Mouse (Mus musculus): ENCODE data around the gene Clec9a. TPM values are rescaled to one million over a fixed set of nuclear protein-coding genes. Genes with fewer than 3 reads are reported as not detected.

Clec9a gene
- total RNA-seq, 2 experiments from 2014 or later, result 0.47 TPM; not detected in 1

- no peak for ATAC-seq (replicated peaks; ENCODE audit: low FRiP score, low TSS enrichment, poor library complexity, severe bottlenecking)
Measured at GRCm38 (mm10) chr6:129423040-129423733, 14.5 kb downstream of the Clec9a start.

- peak; percentile 96 for ATAC-seq (replicated peaks; ENCODE audit: low FRiP score, low TSS enrichment, poor library complexity, severe bottlenecking)
Measured at GRCm38 (mm10) chr6:129423734-129424072, 15.0 kb downstream of the Clec9a start.

GRCm38 (mm10) chr6:129425217-129425616, 16.6 kb downstream of the Clec9a start:
- ATAC-seq (replicated peaks; ENCODE audit: low FRiP score, low TSS enrichment, poor library complexity, severe bottlenecking), result no peak

GRCm38 (mm10) chr6:129425812-129426211, 17.1 kb downstream of the Clec9a start:
- ATAC-seq (replicated peaks; ENCODE audit: low FRiP score, low TSS enrichment, poor library complexity, severe bottlenecking), result no peak

GRCm38 (mm10) chr6:129427281-129427680, 18.6 kb downstream of the Clec9a start:
- ATAC-seq (replicated peaks; ENCODE audit: low FRiP score, low TSS enrichment, poor library complexity, severe bottlenecking), result no peak

GRCm38 (mm10) chr6:129434239-129434638, 25.6 kb downstream of the Clec9a start:
- peak; percentile 37; the same call in 1 of the 2 replicates for ATAC-seq (replicated peaks; ENCODE audit: low FRiP score, low TSS enrichment, poor library complexity, severe bottlenecking)

GRCm38 (mm10) chr6:129436025-129436424, 27.4 kb downstream of the Clec9a start:
- ATAC-seq (replicated peaks; ENCODE audit: low FRiP score, low TSS enrichment, poor library complexity, severe bottlenecking), result no peak

GRCm38 (mm10) chr6:129438033-129438432, 29.4 kb downstream of the Clec9a start:
- no peak for ATAC-seq (replicated peaks; ENCODE audit: low FRiP score, low TSS enrichment, poor library complexity, severe bottlenecking)

- ATAC-seq (replicated peaks; ENCODE audit: low FRiP score, low TSS enrichment, poor library complexity, severe bottlenecking), result no peak
Measured at GRCm38 (mm10) chr6:129449743-129450142, 41.1 kb downstream of the Clec9a start.

- peak; percentile 47 for ATAC-seq (replicated peaks; ENCODE audit: low FRiP score, low TSS enrichment, poor library complexity, severe bottlenecking)
Measured at GRCm38 (mm10) chr6:129451411-129452039, 42.9 kb downstream of the Clec9a start, which contains the start of gene Clec1a. Gene Clec1a (minus strand): TSS chr6:129452000.

GRCm38 (mm10) chr6:129471386-129471785, 62.7 kb downstream of the Clec9a start:
- ATAC-seq (replicated peaks; ENCODE audit: low FRiP score, low TSS enrichment, poor library complexity, severe bottlenecking), result no peak

- no peak for ATAC-seq (replicated peaks; ENCODE audit: low FRiP score, low TSS enrichment, poor library complexity, severe bottlenecking)
Measured at GRCm38 (mm10) chr6:129472627-129473026, 64.0 kb downstream of the Clec9a start.

Other genes with a start within 250 kb of the Clec9a start
- gene Clec2d, start 228.2 kb upstream of the Clec9a start, total RNA-seq (2014; fragmentation: Nextera tagmentation), result 18.0 and 43.7 TPM in 2 replicates
- gene Clec2d, start 228.2 kb upstream of the Clec9a start, total RNA-seq (2017), result 78.9 and 151 TPM in 2 replicates
- gene Cd69, start 133.4 kb upstream of the Clec9a start, total RNA-seq (2014; fragmentation: Nextera tagmentation), result 7.0 and 12.2 TPM in 2 replicates
- 57.7 and 71.1 TPM in 2 replicates for gene Cd69, start 133.4 kb upstream of the Clec9a start, total RNA-seq (2017)
- not detected in 2 replicates for gene 4922502D21Rik, start 77.1 kb upstream of the Clec9a start, total RNA-seq (2014; fragmentation: Nextera tagmentation)
- gene 4922502D21Rik, start 77.1 kb upstream of the Clec9a start, total RNA-seq (2017), result not detected in 2 replicates
- gene Clec12a, start 66.2 kb upstream of the Clec9a start, total RNA-seq (2014; fragmentation: Nextera tagmentation), result 0.37 and 4.4 TPM in 2 replicates
- gene Clec12a, start 66.2 kb upstream of the Clec9a start, total RNA-seq (2017), result 3.4 and 6.6 TPM in 2 replicates
- not detected in 2 replicates for gene Clec12b, start 23.0 kb upstream of the Clec9a start, total RNA-seq (2014; fragmentation: Nextera tagmentation)
- not detected in 2 replicates for gene Clec12b, start 23.0 kb upstream of the Clec9a start, total RNA-seq (2017)
- 0.47 TPM in 1 of 2 replicates, not detected in the other for gene Clec1b, start 11.6 kb upstream of the Clec9a start, total RNA-seq (2014; fragmentation: Nextera tagmentation)
- 2.8 TPM in 1 of 2 replicates, not detected in the other for gene Clec1b, start 11.6 kb upstream of the Clec9a start, total RNA-seq (2017)
- not detected in 2 replicates for gene Clec1a, start 43.1 kb downstream of the Clec9a start, total RNA-seq (2014; fragmentation: Nextera tagmentation)
- gene Clec1a, start 43.1 kb downstream of the Clec9a start, total RNA-seq (2017), result not detected in 2 replicates
- gene Olr1, start 98.3 kb downstream of the Clec9a start, total RNA-seq (2014; fragmentation: Nextera tagmentation), result not detected in 2 replicates
- 0.30 and 4.9 TPM in 2 replicates for gene Olr1, start 98.3 kb downstream of the Clec9a start, total RNA-seq (2017)
- gene Tmem52b, start 103.7 kb downstream of the Clec9a start, total RNA-seq (2014; fragmentation: Nextera tagmentation), result not detected in 2 replicates
- not detected in 2 replicates for gene Tmem52b, start 103.7 kb downstream of the Clec9a start, total RNA-seq (2017)
- 43.0 and 58.9 TPM in 2 replicates for gene Gabarapl1, start 124.3 kb downstream of the Clec9a start, total RNA-seq (2014; fragmentation: Nextera tagmentation)
- gene Gabarapl1, start 124.3 kb downstream of the Clec9a start, total RNA-seq (2017), result 68.8 and 97.4 TPM in 2 replicates
- 0.30 and 1.1 TPM in 2 replicates for gene Klre1, start 169.0 kb downstream of the Clec9a start, total RNA-seq (2014; fragmentation: Nextera tagmentation)
- 0.53 and 5.0 TPM in 2 replicates for gene Klre1, start 169.0 kb downstream of the Clec9a start, total RNA-seq (2017)
- gene Klrd1, start 182.9 kb downstream of the Clec9a start, total RNA-seq (2014; fragmentation: Nextera tagmentation), result 2.0 TPM in 1 of 2 replicates, not detected in the other
- 7.4 and 28.4 TPM in 2 replicates for gene Klrd1, start 182.9 kb downstream of the Clec9a start, total RNA-seq (2017)
- 1.2 and 2.4 TPM in 2 replicates for gene Klrk1, start 215.0 kb downstream of the Clec9a start, total RNA-seq (2014; fragmentation: Nextera tagmentation)
- 1.3 and 18.7 TPM in 2 replicates for gene Klrk1, start 215.0 kb downstream of the Clec9a start, total RNA-seq (2017)
- gene Klrc3, start 234.5 kb downstream of the Clec9a start, total RNA-seq (2014; fragmentation: Nextera tagmentation), result not detected in 2 replicates
- 1.3 TPM in 1 of 2 replicates, not detected in the other for gene Klrc3, start 234.5 kb downstream of the Clec9a start, total RNA-seq (2017)